Mouse (Mus musculus): ENCODE measurements around the gene Olfr68.

DNA sequence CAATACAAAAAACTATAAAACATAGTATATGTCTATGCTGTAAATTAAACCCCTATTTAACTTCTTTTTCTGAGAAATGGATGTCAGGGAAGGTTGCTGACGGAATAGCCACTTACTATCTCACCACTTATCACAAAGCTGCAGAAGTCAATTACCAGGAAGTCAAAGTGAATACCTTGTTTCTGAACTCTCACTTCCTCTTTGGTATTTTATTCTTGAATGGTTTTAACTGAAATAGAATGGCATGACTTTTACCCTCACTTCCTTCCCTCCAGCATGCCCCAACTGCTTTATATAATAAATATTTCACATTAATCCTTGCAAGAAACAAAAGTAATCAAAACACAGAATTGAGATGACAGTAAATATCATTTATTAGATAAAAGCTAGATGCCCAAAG, 32.7 kb upstream of the Olfr68 start:
- no peak for TF ChIP-seq CTCF (IDR thresholded peaks at IDR 0.05; ENCODE audit: borderline replicate concordance, extremely low read depth, insufficient read depth, insufficient read length)
- no peak for TF ChIP-seq POLR2A (IDR thresholded peaks at IDR 0.05; ENCODE audit: borderline replicate concordance, extremely low read depth, insufficient read depth, insufficient read length, poor library complexity, severe bottlenecking)

Measured in brain, embryonic 14.5 days (tissue).